Mouse (Mus musculus): ENCODE data around the gene Tln2.

DNA sequence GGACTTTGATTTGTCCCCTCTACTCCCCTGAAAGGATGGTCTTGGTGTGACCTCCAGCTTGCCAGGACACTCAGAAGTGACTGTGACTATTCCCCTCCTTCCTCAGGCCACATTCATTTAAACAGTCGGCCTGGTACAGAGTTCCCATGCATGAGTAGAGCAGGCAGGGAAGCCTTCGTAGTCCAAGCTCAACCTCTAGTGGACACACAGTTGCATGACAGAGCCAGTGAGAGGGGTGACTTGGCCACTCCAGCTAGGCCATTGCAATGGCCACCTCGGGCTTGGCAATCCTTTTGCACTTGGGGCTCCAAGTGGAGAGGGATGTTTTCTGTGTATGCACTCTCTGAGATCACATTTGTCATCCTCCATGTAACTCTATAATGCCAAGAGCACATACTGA lies 285.2 kb downstream of the Tln2 start:
- TF ChIP-seq MYOG (IDR thresholded peaks at IDR 0.05; ENCODE audit: control insufficient read depth, extremely low read depth, insufficient read length): no peak
- TF ChIP-seq CTCF (IDR thresholded peaks at IDR 0.05; ENCODE audit: control insufficient read depth, insufficient read depth, insufficient read length): peak; percentile 28
- TF ChIP-seq MAX (IDR thresholded peaks at IDR 0.05): no peak
- no peak for TF ChIP-seq CEBPB (IDR thresholded peaks at IDR 0.05; ENCODE audit: low read depth)
- TF ChIP-seq USF1 (IDR thresholded peaks at IDR 0.05; ENCODE audit: low read depth): no peak
- no peak for TF ChIP-seq MYOD1 (IDR thresholded peaks at IDR 0.05; ENCODE audit: control insufficient read depth, insufficient read length, low read depth)
- no peak for TF ChIP-seq FOSL1 (IDR thresholded peaks at IDR 0.05; ENCODE audit: insufficient read depth, low read length, poor library complexity, severe bottlenecking)

Data from C2C12 (cell line).